Comparison of ENCODE assay signal across 16 mouse cellular contexts in the genomic region with DNA sequence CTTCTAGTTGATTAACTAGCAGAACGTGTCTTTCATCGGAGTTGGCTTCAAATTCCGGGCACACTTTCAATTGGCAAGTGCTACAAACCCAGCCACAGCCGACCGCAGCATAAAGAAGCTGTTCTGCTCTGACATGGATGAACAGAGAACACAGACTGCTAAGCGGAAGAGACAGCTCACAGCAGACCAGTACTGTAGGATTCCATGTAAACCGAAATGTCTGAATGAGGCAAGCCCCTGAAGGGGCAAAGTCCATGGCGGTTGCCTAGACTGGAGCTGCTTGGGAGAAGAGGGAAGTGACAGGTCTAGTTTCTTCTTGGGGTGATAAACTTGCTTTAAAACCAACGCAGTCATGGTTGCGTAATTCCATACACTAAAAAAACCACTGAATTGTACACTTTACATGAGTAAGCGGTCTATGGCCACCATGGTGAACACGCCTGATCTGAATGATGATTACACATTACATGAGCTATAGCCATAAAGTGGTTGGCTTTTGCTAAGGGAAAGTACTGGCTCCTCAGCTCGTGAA. TPM values are rescaled to one million over a fixed set of nuclear protein-coding genes. Genes with fewer than 3 reads are reported as not detected.
DNase-seq lines count a peak whose midpoint lies in the region; ATAC-seq and TF ChIP-seq lines count a peak whose summit lies in the region.
"Had no signal": no experiment of that assay in that cellular context is flagged by ENCODE, and none has a peak within 500 bp of the region (broad histone marks: within the 10 kb centered on the region; RNA-seq: fewer than 3 reads in every experiment).

No protein-coding gene starts in this region.

- no peak for TF ChIP-seq CTCF in layer of hippocampus, adult 2 months (conservative IDR thresholded peaks at IDR 0.05)

- peak; percentile 95 for ATAC-seq in granulocyte monocyte progenitor cell, adult 5-6 weeks (replicated peaks; ENCODE audit: poor library complexity, severe bottlenecking)

- DNase-seq in layer of hippocampus, adult 9-10 months (ENCODE audit: low spot score), result peak; percentile 3
- DNase-seq in layer of hippocampus, adult 2 months (ENCODE audit: low spot score in 2 of 2), result no peak
- peak; percentile 15 for DNase-seq in right cerebral cortex, postnatal 4 days
- no peak for DNase-seq in right cerebral cortex, postnatal 36 days (ENCODE audit: low spot score in 2 of 2)
- DNase-seq in gastrocnemius, postnatal 25 days, result no peak
- DNase-seq in thymus, postnatal 0 days (ENCODE audit: low spot score), result no peak
- DNase-seq: adrenal gland, adult 2 months; thymus, postnatal 25 days had no signal

- H3K27ac ChIP-seq in layer of hippocampus, adult 2 months, result no peak overlapping the region
- H3K27ac ChIP-seq: kidney, embryonic 15.5 days; left cerebral cortex, adult 2 months; neural tube, embryonic 15.5 days had no signal

- H3K4me3 ChIP-seq in layer of hippocampus, adult 2 months, result no peak overlapping the region
- H3K4me3 ChIP-seq: erythroblast, embryonic 14.5 days; heart, embryonic 12.5 days; kidney, embryonic 15.5 days; left cerebral cortex, adult 2 months; neural tube, embryonic 15.5 days had no signal

RNA-seq across cellular contexts. Expression of a gene that starts 12.0 kb away (rescaled TPM):
- total RNA-seq in layer of hippocampus, adult 2 months (2021), result under 1 TPM in 1 of 2 experiments, not detected in 1; 0.93 TPM
- not detected in 2 replicates for total RNA-seq in granulocyte monocyte progenitor cell, adult 5-6 weeks (2014; fragmentation: Nextera tagmentation)
- not detected in 2 replicates for total RNA-seq in granulocyte monocyte progenitor cell, adult 5-6 weeks (2017)
- under 1 TPM in 1 of 2 experiments, not detected in 1; 0.49 TPM for total RNA-seq in gastrocnemius, postnatal 25 days (2021)
- 7.8 and 8.1 TPM in 2 replicates for polyA plus RNA-seq in thymus, postnatal 0 days (2015; fragmentation: Nextera tagmentation; extraction: Ambion mirVana)
- total RNA-seq: hematopoietic stem cell, adult 5-6 weeks; monocyte, adult 5-6 weeks had no signal
- polyA plus RNA-seq: erythroblast, embryonic 14.5 days had no signal

RNA-seq across cellular contexts. Expression of a gene that starts 42.2 kb away (rescaled TPM):
- total RNA-seq in layer of hippocampus, adult 2 months (2021), result 10 to 100 TPM; 60.2 to 63.6 TPM
- total RNA-seq in granulocyte monocyte progenitor cell, adult 5-6 weeks (2014; fragmentation: Nextera tagmentation), result 76.8 and 87.4 TPM in 2 replicates
- 96.0 and 107 TPM in 2 replicates for total RNA-seq in granulocyte monocyte progenitor cell, adult 5-6 weeks (2017)
- total RNA-seq in gastrocnemius, postnatal 25 days (2021), result 10 to 100 TPM; 18.0 to 19.1 TPM
- polyA plus RNA-seq in thymus, postnatal 0 days (2015; fragmentation: Nextera tagmentation; extraction: Ambion mirVana), result 154 and 174 TPM in 2 replicates

Comparison
In these comparisons a context has a peak if more than half of its experiments do, and no peak if none do; other contexts are left out.
1. DNase-seq: peak in layer of hippocampus, adult 9-10 months (single experiment) and right cerebral cortex, postnatal 4 days (single experiment); none in layer of hippocampus, adult 2 months (0 of 2), right cerebral cortex, postnatal 36 days (0 of 2), gastrocnemius, postnatal 25 days (single experiment) and thymus, postnatal 0 days (single experiment).